Mouse (Mus musculus) intestine, embryonic 14.5 days (tissue): ENCODE data around the gene Zfp937. TPM values are rescaled to one million over a fixed set of nuclear protein-coding genes. Genes with fewer than 3 reads are reported as not detected.
"Not testable (repeated sequence)": the region's sequence is repeated elsewhere in the genome, so short reads cannot be mapped to it uniquely, and the experiment has no call there.

Experiments
- ATAC-seq: fragments of 200-750 bp; cut with Nextera tagmentation; replicated peaks from 2 replicates; pipeline ENCODE4 v1.8.0; 2017; ENCODE audit warnings: low read depth, moderate number of reproducible peaks, moderate TSS enrichment, moderate library complexity; ENCODE audit not compliant: low FRiP score, low TSS enrichment
- DNase-seq: peaks from one replicate; pipeline ENCODE4 v3.0.0-alpha.2; 2018; ENCODE audit warnings: low spot score
- H3K27ac ChIP-seq: fragments of 300-500 bp; sonication (generic); 2 replicates; pipeline ENCODE4 v1.5.1; 2014; ENCODE audit warnings: low read depth, mild to moderate bottlenecking, control low read depth
- H3K27me3 ChIP-seq: fragments of 300-500 bp; sonication (generic); replicated peaks from 2 replicates; pipeline ENCODE4 v1.6.1; 2014; ENCODE audit warnings: low read length, control low read depth; ENCODE audit not compliant: control insufficient read depth, insufficient read depth
- H3K36me3 ChIP-seq: fragments of 300-500 bp; sonication (generic); 2 replicates; pipeline ENCODE4 v1.6.1; 2014; ENCODE audit warnings: low read length, control low read depth; ENCODE audit not compliant: control insufficient read depth, insufficient read depth
- H3K4me1 ChIP-seq: fragments of 300-500 bp; sonication (generic); replicated peaks from 2 replicates; pipeline ENCODE4 v1.6.1; 2014; ENCODE audit warnings: low read length, control low read depth, mixed read lengths; ENCODE audit not compliant: control insufficient read depth, insufficient read depth
- H3K4me2 ChIP-seq: fragments of 300-500 bp; sonication (generic); 2 replicates; pipeline ENCODE4 v1.6.1; 2014; ENCODE audit warnings: low read length
- H3K4me3 ChIP-seq: fragments of 300-500 bp; sonication (generic); 2 replicates; pipeline ENCODE4 v1.5.1; 2014; ENCODE audit warnings: low read depth, low read length, control low read depth, mixed read lengths
- H3K9ac ChIP-seq: fragments of 300-500 bp; sonication (generic); 2 replicates; pipeline ENCODE4 v1.6.1; 2014; ENCODE audit warnings: mild to moderate bottlenecking, low read length
- H3K9me3 ChIP-seq: fragments of 300-500 bp; sonication (generic); 2 replicates; pipeline ENCODE4 v1.6.1; 2016; ENCODE audit warnings: low read length, control low read depth; ENCODE audit not compliant: control insufficient read depth
- WGBS: fragments of 180-500 bp; shearing (Covaris S2); extraction: QIAGEN DNeasy Blood & Tissue Kit; methylation state at CpG from one replicate; pipeline ENCODE4 v1.1.7; 2014; 5-methylcytosine and 5-hydroxymethylcytosine counted together
- polyA plus RNA-seq: library from polyadenylated mRNA; unstranded; fragments of >200 nt; fragmentation: Nextera tagmentation; extraction: Ambion mirVana; gene quantifications from 2 replicates; pipeline ENCODE4 v1.2.1, GENCODE M21; 2014

Gene Zfp937
- 10.2 and 12.7 TPM in 2 replicates for polyA plus RNA-seq

DNA sequence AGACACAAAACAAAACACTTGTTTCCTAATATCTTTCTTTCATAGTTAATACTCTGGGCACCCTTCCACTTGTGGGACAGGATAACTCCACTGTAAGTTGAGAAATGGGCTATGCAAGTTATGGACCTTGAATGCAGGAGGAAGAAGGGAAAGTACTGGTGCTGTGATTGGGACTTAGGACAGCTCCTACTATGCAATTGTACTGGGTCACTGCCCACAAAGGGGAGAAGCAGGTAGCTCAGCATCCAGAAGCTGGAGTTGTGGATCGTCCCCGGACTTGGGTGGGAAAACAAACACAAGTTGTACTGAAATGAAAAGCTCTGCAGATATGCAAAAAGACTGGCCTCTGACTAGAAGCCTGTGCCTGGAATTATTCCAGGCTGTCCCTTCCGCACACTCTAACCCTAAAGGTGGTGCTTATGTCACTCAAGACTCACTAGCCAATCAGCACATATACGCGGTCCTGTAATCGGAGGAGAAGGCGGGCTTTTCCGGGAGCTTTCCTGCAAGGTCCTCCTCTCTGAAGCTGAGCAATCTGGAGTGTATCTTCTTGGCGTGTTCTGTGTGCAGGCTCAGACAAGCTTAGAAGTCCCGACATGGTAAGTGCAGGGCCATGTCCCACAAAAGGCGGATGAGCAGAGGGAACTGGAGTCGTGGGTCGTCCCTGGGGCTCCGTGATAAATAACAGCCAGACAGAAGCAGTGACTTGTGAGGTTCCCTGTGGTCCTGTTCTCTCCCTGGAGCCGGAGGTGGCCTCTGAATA, at the start of gene Zfp937:
Gene Zfp937 (plus strand): TSS at position 474 of the 763 bp plus-strand sequence.
- not testable (repeated sequence) for H3K9me3 ChIP-seq, H3K4me1 ChIP-seq, H3K36me3 ChIP-seq, H3K27me3 ChIP-seq
- ATAC-seq (peak; percentile 100), DNase-seq (peak; percentile 86)
- peak within 1 kb of the TSS; percentile 35; the same call in 1 of the 2 replicates for H3K9ac ChIP-seq
- H3K4me3 ChIP-seq = peak within 1 kb of the TSS; percentile 31
- H3K4me2 ChIP-seq = peak within 1 kb of the TSS; percentile 45
- H3K27ac ChIP-seq = peak within 1 kb of the TSS; percentile 75
- WGBS = 3% methylated on average over 15 of the region's 15 CpGs

DNA sequence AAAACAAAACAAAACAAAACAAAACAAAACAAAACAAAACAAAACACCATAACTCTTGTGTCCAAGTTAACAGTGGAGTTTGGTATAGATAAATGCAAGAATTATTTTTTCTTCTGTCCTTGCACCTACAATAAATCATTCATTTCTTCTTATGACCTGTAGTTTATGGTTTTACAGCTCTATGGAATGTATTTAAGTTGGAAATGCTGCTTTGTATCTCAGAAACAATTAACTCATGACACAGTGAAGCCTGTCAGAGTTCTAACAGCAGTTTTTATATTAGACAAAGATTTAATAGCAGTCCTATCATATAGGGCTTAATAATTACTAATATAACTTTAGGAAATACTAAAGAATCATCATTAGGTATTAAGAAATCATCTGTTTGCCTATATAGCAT, 44.0 kb upstream of the Zfp937 start:
- Histone ChIP-seq H3K27ac (no peak overlapping the region), H3K9me3 (no peaks in the 10 kb centered on the region), H3K4me3 (no peak overlapping the region), H3K36me3 (no peaks in the 10 kb centered on the region), H3K4me1 (no peaks in the 10 kb centered on the region), H3K4me2 (no peak overlapping the region), H3K9ac (no peak overlapping the region), H3K27me3 (no peaks in the 10 kb centered on the region)
- DNase-seq (no peak), ATAC-seq (no peak; the same call in 1 of the 2 replicates)

- 77% methylated on average over 4 of the region's 4 CpGs for WGBS
- not testable (repeated sequence) for H3K27me3 ChIP-seq, H3K36me3 ChIP-seq, ATAC-seq, H3K4me1 ChIP-seq, H3K27ac ChIP-seq, H3K9ac ChIP-seq, DNase-seq, H3K4me3 ChIP-seq, H3K4me2 ChIP-seq, H3K9me3 ChIP-seq
Observed at GRCm38 (mm10) chr2:150179579-150179978, 38.3 kb upstream of the Zfp937 start, which contains the start of gene Gm10770. Gm10770 (minus strand) TSS chr2:150179679.

DNA sequence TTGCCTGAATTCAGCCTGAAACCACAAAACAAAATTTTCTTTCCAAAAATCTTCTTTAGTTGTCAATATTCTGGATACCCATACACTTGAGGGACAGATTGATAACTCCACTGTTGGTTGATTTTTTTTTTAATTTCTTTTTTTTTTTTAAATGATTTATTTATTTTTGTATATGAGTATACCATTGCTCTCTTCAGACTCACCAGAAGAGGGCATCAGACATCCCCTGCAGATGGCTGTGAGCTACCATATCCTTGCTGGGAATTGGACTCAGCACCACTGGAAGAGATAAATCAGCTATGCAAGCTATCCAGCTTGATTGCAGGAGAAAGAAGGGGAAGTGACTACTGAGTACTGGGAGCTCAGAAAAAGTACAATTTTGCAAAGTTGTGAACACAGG, 36.8 kb upstream of the Zfp937 start:
- not testable (repeated sequence) for H3K4me2 ChIP-seq, H3K4me1 ChIP-seq, DNase-seq, H3K9ac ChIP-seq, H3K36me3 ChIP-seq, H3K4me3 ChIP-seq, ATAC-seq, H3K27me3 ChIP-seq, H3K9me3 ChIP-seq, H3K27ac ChIP-seq

DNA sequence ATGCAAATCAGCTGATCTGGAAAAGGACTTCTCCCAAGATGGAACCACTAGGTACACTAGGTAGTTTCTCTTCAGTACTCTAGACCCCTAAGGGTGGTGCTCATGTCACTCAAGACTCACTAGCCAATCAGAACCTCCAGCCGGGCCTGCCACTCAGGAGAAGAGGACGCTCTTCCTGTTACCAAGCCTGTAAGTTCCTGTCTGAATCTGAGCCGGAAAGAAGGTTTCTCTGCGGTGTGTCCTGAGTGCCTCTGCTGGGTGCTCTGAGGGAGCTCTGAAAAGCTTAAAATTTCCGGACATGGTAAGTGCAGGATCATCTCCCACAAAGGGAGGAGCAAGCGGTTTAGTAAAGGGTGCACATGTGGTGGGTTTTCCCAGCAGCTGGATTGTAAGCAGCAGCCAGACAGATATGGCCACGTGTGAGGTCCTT, 36.3 kb upstream of the Zfp937 start, which contains the start of gene Gm14139:
Gene Gm14139 (plus strand): TSS at position 186 of the 430 bp plus-strand sequence.
- H3K9ac ChIP-seq, H3K4me2 ChIP-seq, H3K27me3 ChIP-seq, H3K27ac ChIP-seq, H3K9me3 ChIP-seq, H3K4me3 ChIP-seq, ATAC-seq, H3K4me1 ChIP-seq, H3K36me3 ChIP-seq, DNase-seq: not testable (repeated sequence)
- 73% methylated on average over 7 of the region's 7 CpGs for WGBS

GRCm38 (mm10) chr2:150218363-150218725, 471 bp downstream of the Zfp937 start:
- not testable (repeated sequence) for H3K9me3 ChIP-seq, H3K27me3 ChIP-seq, H3K36me3 ChIP-seq, DNase-seq, H3K4me1 ChIP-seq
- H3K4me3 ChIP-seq = peak overlapping the region; percentile 31
- ATAC-seq = peak; percentile 12; the same call in 1 of the 2 replicates
- peak overlapping the region; percentile 35; the same call in 1 of the 2 replicates for H3K9ac ChIP-seq
- peak overlapping the region; percentile 75 for H3K27ac ChIP-seq
- peak overlapping the region; percentile 45 for H3K4me2 ChIP-seq
- 12% methylated on average over 3 of the region's 4 CpGs for WGBS

DNA sequence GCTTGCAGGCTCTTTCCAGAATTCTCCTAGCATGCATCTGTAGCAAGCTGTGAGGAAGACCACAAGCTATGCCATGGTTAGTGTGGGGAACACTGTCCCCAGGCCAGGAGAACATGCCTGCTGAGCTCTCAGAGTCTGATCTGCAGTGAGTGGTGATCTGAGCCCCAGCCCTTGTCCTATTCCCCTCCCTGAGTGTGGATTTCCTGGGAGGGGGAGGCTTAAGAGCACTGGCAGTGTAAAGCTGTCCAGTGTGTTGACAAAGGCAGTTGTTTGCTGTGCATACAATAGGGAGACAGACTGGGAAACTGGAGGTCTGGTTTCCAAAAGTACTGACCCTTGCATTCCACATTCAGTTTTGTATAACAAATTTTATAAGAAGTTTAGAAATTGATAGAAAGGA, 5.4 kb downstream of the Zfp937 start:
- H3K9me3 ChIP-seq, H3K4me1 ChIP-seq, DNase-seq, H3K27ac ChIP-seq, H3K36me3 ChIP-seq, H3K9ac ChIP-seq, H3K4me2 ChIP-seq, H3K27me3 ChIP-seq, H3K4me3 ChIP-seq: not testable (repeated sequence)
- ATAC-seq = 0 out of 2 replicates have a peak, but pooled peaks have one; percentile 28

GRCm38 (mm10) chr2:150243211-150243610, 25.3 kb downstream of the Zfp937 start:
- no peak overlapping the region for H3K4me3 ChIP-seq
- no peak overlapping the region for H3K4me2 ChIP-seq
- peaks cover 17% of the 10 kb centered on the region for H3K9me3 ChIP-seq
- H3K9ac ChIP-seq = no peak overlapping the region
- DNase-seq (no peak), ATAC-seq (no peak)
- no peaks in the 10 kb centered on the region for H3K4me1 ChIP-seq
- no peaks in the 10 kb centered on the region for H3K27me3 ChIP-seq
- no peak overlapping the region for H3K27ac ChIP-seq
- WGBS = 94% methylated on average over 2 of the region's 2 CpGs
- H3K36me3 ChIP-seq = 0 out of 2 replicates have a peak, but pooled peaks cover 6% of the 10 kb centered on the region

DNA sequence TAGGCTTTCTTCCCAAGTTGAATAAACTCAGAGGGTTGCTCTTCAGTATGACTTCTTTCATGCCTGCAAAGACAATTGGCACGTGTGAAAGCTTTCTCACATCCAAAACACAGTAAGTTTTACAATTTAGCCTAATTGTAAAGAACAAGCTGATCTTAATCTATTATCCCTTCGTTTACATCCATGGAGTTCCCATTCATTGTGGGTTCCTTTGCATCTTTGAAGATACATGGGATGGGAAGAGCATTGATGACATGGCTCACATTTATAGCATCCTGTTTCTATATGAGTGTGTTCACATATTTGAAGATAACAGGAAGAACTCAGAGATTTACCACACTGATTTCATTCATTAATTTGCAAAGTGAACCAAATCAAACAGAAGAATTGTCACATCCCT, 37.6 kb downstream of the Zfp937 start, which contains the start of gene Gm21994:
Gene Gm21994 (minus strand): TSS at position 101 of the 400 bp plus-strand sequence.
- not testable (repeated sequence) for ATAC-seq, DNase-seq, H3K4me1 ChIP-seq, H3K27ac ChIP-seq, H3K27me3 ChIP-seq, H3K36me3 ChIP-seq, H3K4me3 ChIP-seq, H3K9ac ChIP-seq, H3K9me3 ChIP-seq, H3K4me2 ChIP-seq
- WGBS = 54% methylated on average over 2 of the region's 2 CpGs
